Mouse (Mus musculus) heart, adult 10 weeks (tissue): ENCODE measurements around the gene Fn3krp. TPM values are rescaled to one million over a fixed set of nuclear protein-coding genes. Genes with fewer than 3 reads are reported as not detected.

ENCODE experiments used
- polyA plus RNA-seq: library from polyadenylated mRNA; stranded (reverse); fragments of 350-450 nt; fragmentation: Illumina TruSeq; extraction: RNeasy Lipid Tissue Mini Kit (QIAGEN cat#74804); gene quantifications from one replicate; pipeline ENCODE4 v1.2.3, GENCODE M21; 2014; ENCODE audit warnings: low read depth, low replicate concordance

Gene Fn3krp
- 6.5 TPM for polyA plus RNA-seq

DNA sequence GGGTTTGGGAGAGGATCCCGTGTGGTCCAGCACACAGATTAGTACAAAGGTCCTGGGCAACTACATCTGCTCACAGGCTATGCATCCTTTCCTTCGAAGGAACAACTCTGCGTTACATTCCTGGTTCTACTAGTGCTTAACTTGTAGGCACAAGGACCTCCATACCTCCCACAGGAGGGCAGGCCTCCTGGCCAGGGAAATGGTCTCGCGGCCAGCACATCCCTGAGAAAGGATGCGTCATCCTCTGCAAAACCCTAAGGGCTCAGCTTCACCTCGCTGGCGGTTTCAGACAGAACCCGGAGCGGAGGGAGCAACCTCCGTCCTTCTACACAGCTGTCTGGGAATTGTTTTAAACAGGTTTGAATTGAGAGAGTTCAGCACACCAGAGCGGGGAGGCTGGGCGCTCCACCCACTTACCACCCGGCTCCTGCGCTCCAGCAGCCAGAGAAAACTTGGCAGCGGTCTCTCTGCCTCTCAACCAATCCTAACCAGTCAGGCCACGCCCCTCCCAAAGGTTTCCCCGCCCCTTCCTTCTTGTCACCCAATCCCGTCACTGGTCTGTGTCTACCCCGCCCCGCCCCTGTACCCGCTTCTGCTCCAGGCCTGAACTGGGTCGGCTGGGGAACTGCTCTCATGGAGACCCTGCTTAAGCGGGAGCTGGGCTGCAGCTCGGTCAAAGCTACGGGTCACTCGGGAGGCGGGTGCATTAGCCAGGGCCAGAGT is at the start of gene Fn3krp:
Fn3krp (plus strand) TSS at position 572 of the 723 bp plus-strand sequence.

DNA sequence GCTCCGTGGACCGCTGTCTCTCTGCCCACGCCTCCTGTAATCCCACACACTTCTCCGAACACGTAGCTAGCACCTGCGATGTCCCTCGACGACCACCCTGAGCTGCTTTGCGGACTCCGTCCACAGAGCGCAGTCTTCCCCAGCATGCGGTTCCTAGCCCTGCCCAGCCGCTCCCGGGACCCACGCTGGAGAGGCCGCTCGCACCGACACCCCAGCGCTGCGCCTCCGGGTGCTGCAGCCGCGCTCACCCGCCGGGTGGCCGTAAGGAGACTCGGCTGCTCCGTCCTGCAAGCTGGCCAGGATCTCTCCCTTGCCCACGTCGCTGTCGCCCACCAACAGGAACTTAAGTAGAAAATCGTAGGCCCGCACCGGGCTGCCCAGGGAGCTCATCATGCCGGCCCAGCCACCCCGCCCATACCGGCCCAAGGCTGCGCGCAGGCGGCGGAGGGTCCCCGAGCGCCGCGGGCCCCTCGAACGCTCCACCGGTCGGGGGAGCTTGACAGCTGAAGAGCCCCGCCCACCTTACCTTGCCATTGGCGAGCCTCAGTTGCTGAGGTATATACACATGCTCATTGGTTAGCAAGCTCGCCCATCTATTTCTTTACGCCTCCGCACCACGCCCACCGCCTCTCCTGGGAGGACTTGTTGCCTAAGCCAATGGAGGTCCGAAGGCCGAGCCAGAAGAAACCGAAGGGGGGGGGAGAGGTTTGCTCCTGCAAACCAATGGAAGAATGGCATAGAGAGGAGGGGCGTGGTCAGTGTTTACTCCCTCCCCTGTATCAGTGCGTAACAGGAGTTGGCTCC is 33.2 kb upstream of the Fn3krp start, which contains the start of gene Rab40b:
Rab40b (minus strand) TSS at position 502 of the 804 bp plus-strand sequence.

DNA sequence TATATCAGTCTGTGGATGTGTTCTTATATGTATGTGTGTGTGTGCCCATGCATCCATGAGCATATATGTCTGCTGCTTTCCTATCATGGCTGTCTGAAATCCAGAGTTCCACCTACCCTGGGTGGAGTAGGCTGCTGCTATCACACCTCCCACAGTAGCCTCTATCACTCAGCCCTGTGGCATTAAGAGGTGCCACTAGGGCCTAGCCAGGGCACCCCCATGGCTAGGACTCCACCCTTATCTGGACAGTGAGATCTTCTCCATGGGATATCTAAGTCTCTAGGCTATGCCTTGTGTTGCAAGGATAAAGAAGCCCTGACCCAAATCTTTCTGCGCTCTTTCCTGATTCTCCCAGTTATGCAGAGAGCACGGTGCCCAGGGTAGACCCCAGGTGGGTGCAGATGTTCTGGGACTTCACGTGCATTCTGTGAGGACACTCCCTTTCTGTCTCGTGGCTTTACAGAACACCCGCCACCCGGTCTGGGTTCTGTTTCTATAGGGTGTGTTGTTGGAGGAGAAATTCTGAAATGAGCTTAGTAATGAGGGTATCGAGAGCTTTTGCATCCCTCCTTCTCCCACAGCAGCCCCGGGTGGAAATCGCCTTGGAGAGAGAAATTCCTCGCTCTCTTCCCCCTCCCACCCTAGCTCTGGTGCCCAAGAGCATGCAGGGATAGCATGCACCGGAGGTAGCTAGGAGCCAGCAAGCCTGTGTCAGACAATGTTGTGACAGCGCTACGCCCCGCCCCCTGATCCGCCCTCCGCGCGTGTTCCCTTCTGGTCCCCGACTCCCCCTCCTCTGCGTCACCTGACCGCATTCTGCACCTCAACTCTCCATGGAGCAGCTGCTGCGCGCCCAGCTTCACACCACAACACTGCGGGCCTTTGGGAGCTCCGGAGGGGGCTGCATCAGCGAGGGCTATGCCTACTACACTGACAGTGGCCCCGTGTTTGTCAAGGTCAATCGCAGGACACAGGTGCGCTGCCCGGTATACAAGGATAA is 13.3 kb downstream of the Fn3krp start, which contains the start of gene Fn3k:
Fn3k (plus strand) TSS at position 758 of the 1,000 bp plus-strand sequence.

GRCm38 (mm10) chr11:121451753-121452635 is 30.8 kb downstream of the Fn3krp start, which contains the start of gene Tbcd:
Gene Tbcd (plus strand): TSS chr11:121451949.

Other genes starting within 250 kb of the Fn3krp start
- gene Hexdc, start 217.0 kb upstream of the Fn3krp start, polyA plus RNA-seq, result 11.8 TPM
- gene Ogfod3, start 216.7 kb upstream of the Fn3krp start, polyA plus RNA-seq, result 21.4 TPM
- gene Cybc1, start 192.1 kb upstream of the Fn3krp start, polyA plus RNA-seq, result 13.7 TPM
- gene Narf, start 184.1 kb upstream of the Fn3krp start, polyA plus RNA-seq, result 54.9 TPM
- 16.7 TPM for gene Foxk2, start 161.4 kb upstream of the Fn3krp start, polyA plus RNA-seq
- 41.8 TPM for gene Wdr45b, start 67.0 kb upstream of the Fn3krp start, polyA plus RNA-seq
- 3.7 TPM for gene Rab40b, start 33.1 kb upstream of the Fn3krp start, polyA plus RNA-seq
- 34.6 TPM for gene Fn3k, start 13.5 kb downstream of the Fn3krp start, polyA plus RNA-seq
- 10.1 TPM for gene Tbcd, start 30.5 kb downstream of the Fn3krp start, polyA plus RNA-seq
- not detected for gene Zfp750, start 97.9 kb downstream of the Fn3krp start, polyA plus RNA-seq